Mouse (Mus musculus) retina, embryonic 14.5 days (tissue): Measurements from ENCODE around the gene Rbfox1.

ENCODE experiments used
- DNase-seq: peaks from one replicate; pipeline ENCODE4 v3.0.0-alpha.2; 2015; ENCODE audit warnings: low spot score

Rbfox1 gene

GRCm38 (mm10) chr16:5992045-5993011 is 107.2 kb downstream of the Rbfox1 start:
- DNase-seq, result no peak

DNA sequence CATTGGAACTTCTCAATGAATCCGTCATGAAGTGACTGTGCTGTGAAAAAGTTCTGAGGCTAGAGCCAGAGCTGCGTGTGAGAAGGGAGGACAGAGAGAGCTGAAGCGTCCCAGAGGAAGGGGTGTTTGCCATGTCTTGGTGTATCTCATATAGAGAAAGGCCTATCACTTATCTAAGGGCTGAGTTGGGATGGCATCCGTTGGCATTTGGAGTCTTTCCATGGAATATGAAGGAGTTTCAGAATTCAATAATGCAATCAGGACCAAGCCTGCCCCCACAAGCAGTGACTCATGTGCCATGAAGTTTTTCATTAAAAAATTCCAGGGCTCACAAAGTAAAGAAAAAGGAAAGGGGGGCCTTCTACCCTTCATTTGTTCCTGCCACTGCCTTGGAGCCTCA is 112.0 kb downstream of the Rbfox1 start:
- DNase-seq, result no peak

GRCm38 (mm10) chr16:5997651-5998050 is 112.5 kb downstream of the Rbfox1 start:
- no peak for DNase-seq

GRCm38 (mm10) chr16:6000016-6000415 is 114.9 kb downstream of the Rbfox1 start:
- DNase-seq, result no peak

DNA sequence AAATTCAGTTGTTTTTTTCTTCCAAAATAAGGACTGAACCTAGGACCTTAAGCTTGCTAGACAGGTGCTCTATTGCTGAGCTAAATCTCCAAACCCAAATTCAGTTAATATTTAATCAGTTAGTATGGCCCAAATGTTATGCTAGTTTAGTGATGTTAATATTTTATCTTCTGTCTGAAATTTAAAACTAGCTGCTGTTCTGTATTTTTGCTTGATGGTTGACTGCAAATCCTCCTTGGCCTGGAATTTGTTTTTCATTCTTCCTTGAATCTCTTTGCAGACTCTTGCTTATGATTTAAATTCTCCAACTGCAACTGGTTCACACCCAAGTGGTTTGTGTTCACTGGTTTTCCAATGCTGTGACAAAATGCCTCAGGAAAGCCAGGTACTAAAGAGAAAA is 121.8 kb downstream of the Rbfox1 start:
- DNase-seq, result no peak

GRCm38 (mm10) chr16:6012853-6013252 is 127.7 kb downstream of the Rbfox1 start:
- DNase-seq, result no peak

DNA sequence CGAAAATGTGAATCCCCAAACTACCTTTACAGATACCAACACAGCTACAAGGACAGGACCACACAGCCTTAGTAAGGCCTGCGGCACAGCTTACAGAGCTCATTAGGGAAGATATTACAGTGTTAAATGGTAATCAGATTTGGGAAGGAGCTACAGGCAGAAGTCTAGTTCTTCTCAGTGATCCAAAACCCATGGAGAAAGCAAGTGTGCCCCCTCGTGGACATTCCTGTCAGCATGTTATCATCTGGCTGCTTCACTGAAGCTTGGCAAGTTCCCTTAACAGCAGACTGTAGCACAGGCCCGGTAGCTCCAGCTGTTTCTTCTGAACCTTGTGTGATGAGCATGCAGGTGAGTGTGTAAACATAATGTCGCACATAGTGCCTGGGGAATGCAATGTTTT is 133.5 kb downstream of the Rbfox1 start:
- DNase-seq, result peak; percentile 86

- DNase-seq, result no peak
Observed at GRCm38 (mm10) chr16:6019361-6019760, 134.2 kb downstream of the Rbfox1 start.

GRCm38 (mm10) chr16:6031280-6031679 is 146.1 kb downstream of the Rbfox1 start:
- no peak for DNase-seq

DNA sequence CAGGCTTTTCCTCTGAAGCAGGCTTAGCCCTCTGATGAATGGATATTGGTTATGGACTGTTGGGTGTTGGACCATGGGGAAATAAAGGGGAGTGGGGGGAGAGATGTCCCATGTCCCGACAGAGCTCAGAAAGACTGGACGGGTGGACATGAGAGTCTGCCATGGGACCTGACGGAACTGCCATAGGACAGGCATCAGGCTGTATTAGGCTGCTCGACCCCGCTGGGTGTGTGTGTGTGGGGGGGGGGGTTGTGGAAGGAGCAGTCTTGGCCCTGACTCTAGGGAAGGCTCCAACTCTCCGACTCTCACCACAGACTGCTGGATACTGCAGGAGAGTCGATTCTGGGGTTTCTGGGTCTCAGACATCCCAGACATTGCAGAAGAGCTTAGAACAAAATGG is 147.4 kb downstream of the Rbfox1 start:
- DNase-seq, result no peak

DNA sequence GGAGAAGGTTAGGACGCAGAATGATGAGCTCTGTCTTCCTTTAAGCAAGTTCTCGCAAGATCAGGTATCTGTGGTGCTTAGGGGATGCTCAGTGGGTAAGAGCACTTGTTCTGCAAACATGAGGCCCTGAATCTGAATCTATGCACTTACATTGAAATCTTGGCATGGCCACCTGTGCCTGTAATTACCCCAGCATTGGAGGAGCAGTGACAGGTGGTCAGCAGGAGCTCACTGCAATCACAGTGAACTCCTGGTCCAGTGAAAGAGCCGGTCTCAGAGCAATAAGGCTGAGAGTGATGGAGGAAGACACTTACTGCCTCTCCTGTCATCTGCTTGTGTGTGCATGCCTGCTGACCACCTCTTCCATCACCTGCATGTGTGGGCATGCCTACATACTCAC is 149.7 kb downstream of the Rbfox1 start:
- DNase-seq, result no peak

GRCm38 (mm10) chr16:6037009-6037408 is 151.9 kb downstream of the Rbfox1 start:
- DNase-seq, result no peak

GRCm38 (mm10) chr16:6042766-6043165 is 157.6 kb downstream of the Rbfox1 start:
- no peak for DNase-seq

DNA sequence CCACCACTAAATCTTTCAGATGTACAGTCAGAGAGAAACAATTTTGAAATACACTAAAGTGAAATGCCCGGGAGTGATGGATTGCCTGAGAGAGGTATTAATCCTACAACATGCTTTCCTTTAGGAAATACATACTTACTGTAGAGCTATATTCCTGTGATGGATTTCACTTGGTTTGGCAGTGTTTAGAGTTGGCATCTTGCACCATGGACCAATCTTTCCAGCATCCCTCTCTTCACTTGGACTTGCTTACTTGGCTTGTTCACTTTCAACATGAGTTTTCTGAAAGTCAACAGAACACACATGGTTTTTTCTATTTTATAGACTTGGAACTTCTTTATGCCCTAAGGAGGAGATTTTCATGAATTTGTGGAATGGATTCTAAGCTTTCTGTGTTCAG is 163.4 kb downstream of the Rbfox1 start:
- DNase-seq, result no peak

DNA sequence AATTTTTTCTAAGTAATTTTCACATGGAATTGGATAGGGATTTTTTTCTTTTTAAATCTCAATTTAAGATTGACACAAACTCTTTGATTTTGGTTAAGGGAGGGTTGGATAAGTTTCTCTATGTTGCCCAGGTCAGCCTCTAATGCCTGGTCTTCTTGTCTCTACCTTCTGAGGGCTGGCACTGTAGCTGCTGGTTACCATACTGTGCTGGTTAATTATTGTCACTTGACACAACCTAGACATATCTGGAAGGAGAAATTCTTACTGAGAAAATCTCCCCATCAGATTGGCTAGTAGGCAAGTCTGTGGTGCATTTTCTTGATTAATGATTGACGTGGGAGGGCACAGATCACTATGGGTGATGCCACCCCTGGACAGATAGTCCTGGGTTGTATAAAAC is 177.3 kb downstream of the Rbfox1 start:
- no peak for DNase-seq

GRCm38 (mm10) chr16:6065481-6065880 is 180.3 kb downstream of the Rbfox1 start:
- DNase-seq, result no peak

DNA sequence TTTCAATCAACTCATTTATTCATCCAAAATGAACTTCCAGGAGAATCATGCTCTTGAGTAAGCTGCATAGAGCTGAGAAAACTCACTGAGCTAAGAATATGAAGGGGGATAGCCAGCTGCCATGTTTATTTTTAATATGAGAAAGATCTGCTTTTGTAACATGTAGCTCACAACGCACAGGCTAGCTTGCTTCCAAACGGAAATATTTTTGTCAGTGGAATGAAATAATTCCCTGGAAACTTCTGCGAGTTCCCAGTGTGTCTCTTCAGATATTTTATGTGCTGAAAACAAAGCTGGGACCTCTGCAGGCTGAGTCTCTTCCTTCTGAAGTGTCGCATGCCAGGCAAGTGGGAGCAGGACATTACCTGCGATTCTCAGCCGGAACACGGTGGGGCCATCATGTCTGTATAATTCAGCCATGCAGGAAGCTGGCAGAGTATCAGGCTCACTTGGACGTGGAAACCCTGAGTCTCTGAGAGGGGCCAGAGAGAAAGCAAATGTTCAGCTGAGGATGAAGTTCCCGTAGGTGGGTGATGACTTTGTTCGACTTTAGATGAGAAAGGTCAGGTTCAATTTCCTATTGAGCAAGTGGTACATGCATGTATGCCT is 190.4 kb downstream of the Rbfox1 start:
- DNase-seq, result no peak

GRCm38 (mm10) chr16:6079017-6079416 is 193.9 kb downstream of the Rbfox1 start:
- no peak for DNase-seq

DNA sequence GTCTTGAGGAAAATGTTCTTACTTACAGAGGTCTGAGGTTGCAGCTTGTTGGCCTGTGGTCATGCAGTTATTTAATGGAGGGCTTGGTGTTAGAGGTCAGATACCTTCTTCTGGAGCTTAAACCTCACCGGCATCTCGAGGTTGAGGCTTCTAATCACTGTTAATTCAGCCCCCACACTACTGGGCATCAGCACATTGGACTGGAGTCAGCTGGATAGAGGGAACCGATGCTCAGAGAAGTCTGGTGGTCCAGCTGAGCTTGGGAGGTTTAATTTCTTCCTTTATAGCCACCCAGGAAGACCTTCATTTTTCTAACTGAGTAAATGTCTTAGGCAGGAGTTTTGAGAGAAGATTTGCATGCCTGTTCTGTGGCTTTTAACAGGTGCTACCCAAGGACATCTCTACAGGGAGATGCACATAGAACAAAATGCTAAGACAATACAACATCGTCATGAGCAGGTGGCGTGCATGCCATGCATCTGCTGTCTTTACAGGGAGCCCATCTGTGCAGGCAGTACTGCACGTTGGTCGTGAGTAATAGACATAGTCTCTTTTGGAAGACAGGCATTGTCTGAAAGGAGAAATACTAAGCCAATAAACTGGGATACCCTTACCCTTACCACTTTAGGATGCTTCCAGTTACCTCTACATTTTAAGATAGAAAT is 199.7 kb downstream of the Rbfox1 start:
- no peak for DNase-seq

- no peak for DNase-seq
Observed at GRCm38 (mm10) chr16:6086200-6086599, 201.0 kb downstream of the Rbfox1 start.

DNA sequence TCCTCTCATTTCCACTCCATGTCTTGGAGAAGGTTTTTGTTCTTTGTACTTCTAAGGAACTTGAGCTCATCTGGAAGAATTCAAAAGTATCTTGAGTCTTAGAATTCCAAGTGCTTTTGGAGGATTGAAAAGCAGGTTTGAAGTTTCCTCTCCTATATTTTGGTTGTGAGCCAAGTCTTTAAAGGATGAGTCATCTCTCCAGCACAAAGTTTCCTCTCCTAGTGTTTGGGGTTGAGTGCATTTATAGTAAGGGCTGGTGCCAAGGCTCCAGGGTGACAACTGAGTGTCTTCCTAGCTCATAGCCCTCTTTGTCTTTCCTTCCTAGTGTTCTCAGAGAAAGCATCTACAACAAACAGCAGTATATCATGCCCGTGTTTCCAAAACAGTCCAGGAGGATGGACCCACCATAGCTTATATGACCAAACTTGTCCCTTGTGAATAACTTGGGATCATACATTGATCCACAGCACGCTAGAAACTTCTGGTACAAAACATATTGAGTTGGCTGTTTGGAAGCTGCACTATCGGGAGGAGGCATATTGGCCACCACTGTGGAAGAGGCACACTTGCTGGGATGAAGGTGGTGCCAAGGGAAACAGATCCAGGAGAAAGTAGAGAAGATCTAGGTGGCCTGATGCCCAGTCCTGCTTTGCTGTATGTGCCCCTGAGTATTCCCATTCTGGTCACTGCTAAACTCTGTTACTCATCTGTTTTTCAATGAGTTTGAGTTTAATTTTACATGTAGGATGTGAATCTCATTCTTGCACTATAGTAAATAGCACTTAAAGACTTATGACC is 206.4 kb downstream of the Rbfox1 start:
- no peak for DNase-seq
